Mouse (Mus musculus): Measurements from ENCODE around the gene Muc3.

DNA sequence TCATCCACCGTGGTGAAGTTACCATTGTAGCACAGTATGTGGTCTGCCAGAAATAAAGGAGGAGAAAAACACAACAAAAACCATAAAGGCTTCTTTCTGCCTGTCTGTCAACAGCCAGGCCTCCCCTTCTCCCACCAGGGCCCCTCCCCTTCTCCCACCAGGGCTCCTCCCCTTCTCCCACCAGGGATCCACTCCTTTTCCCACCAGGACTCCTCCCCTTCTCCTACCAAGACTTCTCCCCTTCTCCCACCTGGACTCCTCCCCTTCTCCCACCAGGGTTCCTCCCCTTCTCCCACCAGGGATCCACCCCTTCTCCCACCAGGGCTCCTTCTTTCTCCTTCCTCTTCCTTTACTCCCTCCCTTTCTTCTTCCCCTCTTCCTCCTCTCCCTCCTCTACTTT lies 23.5 kb upstream of the Muc3 start:
- TF ChIP-seq CTCF (conservative IDR thresholded peaks at IDR 0.05; ENCODE audit: insufficient read depth, insufficient read length, low read depth, low read length) (no peak), POLR2A (IDR thresholded peaks at IDR 0.05; ENCODE audit: low read depth, low read length) (no peak)
